Mouse (Mus musculus): ENCODE results near the gene Nfatc4.

- TF ChIP-seq CTCF (IDR thresholded peaks at IDR 0.05; ENCODE audit: control insufficient read depth, insufficient read depth, insufficient replicate concordance, low read depth, low read length) = no peak
- TF ChIP-seq POLR2A (IDR thresholded peaks at IDR 0.05; ENCODE audit: control insufficient read depth, low read depth, low read length) = no peak
Measured at GRCm38 (mm10) chr14:55785195-55785594, 37.7 kb upstream of the Nfatc4 start.
